Mouse (Mus musculus) forebrain, postnatal 0 days (tissue): ENCODE measurements at regions not wholly inside any gene's neighbourhood (a gene's known extent, or its start where the extent isn't known, plus 50 kb on each side); places are given as distances from the start of the nearest gene placed in this dataset.

Experiments
- ATAC-seq: fragments of 200-750 bp; cut with Nextera tagmentation; 2 replicates; pipeline ENCODE4 v1.8.0; 2017; ENCODE audit warnings: mild to moderate bottlenecking, moderate library complexity
- DNase-seq: peaks from one replicate; pipeline ENCODE4 v3.0.0-alpha.2; 2015
- H3K27ac ChIP-seq: fragments of 300-500 bp; sonication (generic); 2 replicates; pipeline ENCODE4 v1.5.1; 2014; ENCODE audit warnings: low read depth, mild to moderate bottlenecking, antibody characterized with exemption, low read length, moderate library complexity, mixed read lengths
- H3K27me3 ChIP-seq: fragments of 300-500 bp; sonication (generic); 2 replicates; pipeline ENCODE4 v1.6.1; 2014; ENCODE audit warnings: mild to moderate bottlenecking, low read length, mixed read lengths; ENCODE audit not compliant: insufficient read depth
- H3K36me3 ChIP-seq: fragments of 300-500 bp; sonication (generic); 2 replicates; pipeline ENCODE4 v1.6.1; 2014; ENCODE audit warnings: mild to moderate bottlenecking, moderate library complexity; ENCODE audit not compliant: insufficient read depth
- H3K4me1 ChIP-seq: fragments of 300-500 bp; sonication (generic); 2 replicates; pipeline ENCODE4 v1.6.1; 2014; ENCODE audit warnings: antibody characterized with exemption; ENCODE audit not compliant: insufficient read depth
- H3K4me2 ChIP-seq: fragments of 300-500 bp; sonication (generic); 2 replicates; pipeline ENCODE4 v1.6.1; 2014; ENCODE audit warnings: low read depth, mild to moderate bottlenecking, moderate library complexity
- H3K4me3 ChIP-seq: fragments of 300-500 bp; sonication (generic); 2 replicates; pipeline ENCODE4 v1.5.1; 2014; ENCODE audit warnings: low read depth, low read length, mixed read lengths
- H3K9ac ChIP-seq: fragments of 300-500 bp; sonication (generic); 2 replicates; pipeline ENCODE4 v1.6.1; 2014; ENCODE audit warnings: mild to moderate bottlenecking
- H3K9me3 ChIP-seq: fragments of 300-500 bp; sonication (generic); 2 replicates; pipeline ENCODE4 v1.6.1; 2016; ENCODE audit warnings: low read length
- CTCF ChIP-seq: sonication (generic); IDR thresholded peaks from 2 replicates; pipeline ENCODE4 v1.5.1; 2016; ENCODE audit warnings: antibody characterized with exemption, control low read depth, low read depth
- WGBS: fragments of 180-500 bp; shearing (Covaris S2); extraction: QIAGEN DNeasy Blood & Tissue Kit; methylation state at CpG from one replicate; pipeline ENCODE4 v1.1.7; 2014; 5-methylcytosine and 5-hydroxymethylcytosine counted together

- WGBS: 87% methylated on average over 13 of the region's 13 CpGs
- ATAC-seq: no peak
These were observed 155.5 kb downstream of the Cog6 start for GRCm38 (mm10) chr3:52861538-52861937.

GRCm38 (mm10) chr3:52859848-52860247 lies 157.2 kb downstream of the Cog6 start:
- no peak for DNase-seq
- H3K4me2 ChIP-seq: no peak overlapping the region
- H3K4me3 ChIP-seq: no peak overlapping the region
- no peaks in the 10 kb centered on the region for H3K4me1 ChIP-seq
- WGBS: 85% methylated on average over 2 of the region's 2 CpGs
- no peak overlapping the region for H3K27ac ChIP-seq
- H3K36me3 ChIP-seq: no peaks in the 10 kb centered on the region
- no peak overlapping the region for H3K9ac ChIP-seq
- no peak for ATAC-seq
- no peaks in the 10 kb centered on the region for H3K27me3 ChIP-seq
- no peaks in the 10 kb centered on the region for H3K9me3 ChIP-seq
- no peak for TF ChIP-seq CTCF

More at GRCm38 (mm10) chr3:52861538-52861937, 155.5 kb downstream of the Cog6 start:
- no peak for TF ChIP-seq CTCF
- DNase-seq: no peak
- Histone ChIP-seq H3K36me3 (no peaks in the 10 kb centered on the region), H3K4me3 (no peak overlapping the region), H3K27ac (no peak overlapping the region), H3K9me3 (no peaks in the 10 kb centered on the region), H3K4me2 (no peak overlapping the region), H3K9ac (no peak overlapping the region), H3K4me1 (no peaks in the 10 kb centered on the region), H3K27me3 (no peaks in the 10 kb centered on the region)

GRCm38 (mm10) chr3:52859266-52859825 lies 157.7 kb downstream of the Cog6 start:
- H3K27me3 ChIP-seq: no peaks in the 10 kb centered on the region
- no peak for ATAC-seq
- no peak for TF ChIP-seq CTCF
- H3K4me2 ChIP-seq: no peak overlapping the region
- H3K27ac ChIP-seq: no peak overlapping the region
- H3K4me3 ChIP-seq: no peak overlapping the region
- no peaks in the 10 kb centered on the region for H3K36me3 ChIP-seq
- WGBS: 92% methylated on average over 8 of the region's 8 CpGs
- H3K9ac ChIP-seq: no peak overlapping the region
- H3K9me3 ChIP-seq: no peaks in the 10 kb centered on the region
- DNase-seq: no peak
- no peaks in the 10 kb centered on the region for H3K4me1 ChIP-seq

- 88% methylated on average over 9 of the region's 9 CpGs for WGBS
- TF ChIP-seq CTCF: no peak
- H3K4me2 ChIP-seq: no peak overlapping the region
- H3K27ac ChIP-seq: no peak overlapping the region
- H3K4me1 ChIP-seq: no peaks in the 10 kb centered on the region
- no peaks in the 10 kb centered on the region for H3K36me3 ChIP-seq
- DNase-seq: no peak
- H3K9ac ChIP-seq: no peak overlapping the region
- no peaks in the 10 kb centered on the region for H3K27me3 ChIP-seq
- H3K9me3 ChIP-seq: no peaks in the 10 kb centered on the region
- ATAC-seq: no peak
- no peak overlapping the region for H3K4me3 ChIP-seq
These were observed 158.8 kb downstream of the Cog6 start for GRCm38 (mm10) chr3:52858259-52858658.

GRCm38 (mm10) chr3:52857076-52857475 lies 160.0 kb downstream of the Cog6 start:
- 58% methylated on average over 3 of the region's 3 CpGs for WGBS
- H3K36me3 ChIP-seq: no peaks in the 10 kb centered on the region
- H3K27ac ChIP-seq: no peak overlapping the region
- DNase-seq (no peak), ATAC-seq (no peak)
- H3K4me2 ChIP-seq: no peak overlapping the region
- H3K4me1 ChIP-seq: no peaks in the 10 kb centered on the region
- H3K9ac ChIP-seq: no peak overlapping the region
- TF ChIP-seq CTCF: no peak
- H3K27me3 ChIP-seq: no peaks in the 10 kb centered on the region
- H3K9me3 ChIP-seq: no peaks in the 10 kb centered on the region
- no peak overlapping the region for H3K4me3 ChIP-seq

- Histone ChIP-seq H3K4me2 (no peak overlapping the region), H3K9me3 (no peaks in the 10 kb centered on the region), H3K9ac (no peak overlapping the region), H3K27me3 (no peaks in the 10 kb centered on the region), H3K4me1 (no peaks in the 10 kb centered on the region), H3K27ac (no peak overlapping the region), H3K36me3 (no peaks in the 10 kb centered on the region), H3K4me3 (no peak overlapping the region)
- WGBS: 94% methylated on average over 7 of the region's 7 CpGs
- no peak for TF ChIP-seq CTCF
- ATAC-seq: no peak
- DNase-seq: no peak
These were observed 162.5 kb downstream of the Cog6 start for GRCm38 (mm10) chr3:52854560-52854959.

GRCm38 (mm10) chr3:52853126-52853525 lies 163.9 kb downstream of the Cog6 start:
- ATAC-seq (no peak), DNase-seq (no peak)
- Histone ChIP-seq H3K4me3 (no peak overlapping the region), H3K4me2 (no peak overlapping the region), H3K36me3 (no peaks in the 10 kb centered on the region), H3K4me1 (no peaks in the 10 kb centered on the region), H3K27ac (no peak overlapping the region), H3K9me3 (no peaks in the 10 kb centered on the region), H3K27me3 (no peaks in the 10 kb centered on the region), H3K9ac (no peak overlapping the region)
- TF ChIP-seq CTCF: no peak
- WGBS: 84% methylated on average over 3 of the region's 3 CpGs
